Mouse (Mus musculus) myocyte (in vitro differentiated cells): Measurements from ENCODE around the gene Adamts17. TPM values are rescaled to one million over a fixed set of nuclear protein-coding genes. Genes with fewer than 3 reads are reported as not detected.

ENCODE experiments used
- H3K27me3 ChIP-seq: one replicate; pipeline ENCODE4 v1.6.1; 2011; ENCODE audit not compliant: control insufficient read depth, insufficient read depth, insufficient read length
- H3K36me3 ChIP-seq: one replicate; pipeline ENCODE4 v1.6.1; 2011; ENCODE audit not compliant: control insufficient read depth, insufficient read depth
- H3K4me2 ChIP-seq: one replicate; pipeline ENCODE4 v1.6.1; 2011; ENCODE audit warnings: low read depth, control low read depth
- H3K4me3 ChIP-seq: one replicate; pipeline ENCODE4 v1.5.1; 2011; ENCODE audit warnings: mild to moderate bottlenecking, control low read depth, moderate library complexity
- H3K79me2 ChIP-seq: one replicate; pipeline ENCODE4 v1.6.1; 2011; ENCODE audit not compliant: control insufficient read depth, insufficient read depth
- H3ac ChIP-seq: one replicate; pipeline ENCODE4 v1.6.1; 2011; ENCODE audit not compliant: control insufficient read depth, insufficient read length
- CEBPB ChIP-seq: IDR thresholded peaks from 2 replicates; pipeline ENCODE4 v1.6.1; 2011; ENCODE audit warnings: mild to moderate bottlenecking, moderate library complexity; ENCODE audit not compliant: poor library complexity, insufficient read depth, severe bottlenecking
- E2F4 ChIP-seq: IDR thresholded peaks from one replicate; pipeline ENCODE4 v1.6.1; 2011; ENCODE audit warnings: mild to moderate bottlenecking, control low read depth, moderate library complexity; ENCODE audit not compliant: insufficient read depth
- MAX ChIP-seq: IDR thresholded peaks from one replicate; pipeline ENCODE4 v1.6.1; 2011; ENCODE audit warnings: low read depth, mild to moderate bottlenecking, control low read depth
- MYOD1 ChIP-seq, 3 experiments: IDR thresholded peaks; one replicate each; pipeline ENCODE4 v1.6.1; 2011; ENCODE audit warnings: control low read depth in 2 of 3, low read depth in 2 of 3, mild to moderate bottlenecking in 2 of 3, moderate library complexity in 1 of 3; ENCODE audit not compliant: insufficient read length in 2 of 3, control insufficient read depth in 1 of 3
- MYOG ChIP-seq, 3 experiments: IDR thresholded peaks; one replicate each; pipeline ENCODE4 v1.6.1; 2011; ENCODE audit warnings: control low read depth in 2 of 3, low read depth in 2 of 3, mild to moderate bottlenecking in 2 of 3; ENCODE audit not compliant: insufficient read length in 2 of 3, control insufficient read depth in 1 of 3, insufficient read depth in 1 of 3
- POLR2A ChIP-seq: IDR thresholded peaks from one replicate; pipeline ENCODE4 v1.6.1; 2011; ENCODE audit warnings: low read depth, mild to moderate bottlenecking, control low read depth, moderate library complexity; ENCODE audit not compliant: insufficient read length
- POLR2AphosphoS2 ChIP-seq: IDR thresholded peaks from one replicate; pipeline ENCODE4 v1.6.1; 2011; ENCODE audit warnings: low read depth, control low read depth; ENCODE audit not compliant: insufficient read length
- REST ChIP-seq: IDR thresholded peaks from one replicate; pipeline ENCODE4 v1.6.1; 2011; ENCODE audit warnings: mild to moderate bottlenecking, control low read depth, moderate library complexity; ENCODE audit not compliant: insufficient read depth, insufficient read length
- SRF ChIP-seq: IDR thresholded peaks from one replicate; pipeline ENCODE4 v1.6.1; 2011; ENCODE audit warnings: low read depth; ENCODE audit not compliant: control insufficient read depth, insufficient read length
- TCF12 ChIP-seq: IDR thresholded peaks from one replicate; pipeline ENCODE4 v1.6.1; 2011; ENCODE audit warnings: mild to moderate bottlenecking, control low read depth; ENCODE audit not compliant: poor library complexity, insufficient read depth, severe bottlenecking
- TCF3 ChIP-seq: IDR thresholded peaks from one replicate; pipeline ENCODE4 v1.6.1; 2011; ENCODE audit warnings: low read depth, control low read depth; ENCODE audit not compliant: insufficient read length
- USF1 ChIP-seq: IDR thresholded peaks from one replicate; pipeline ENCODE4 v1.6.1; 2011; ENCODE audit warnings: low read depth, mild to moderate bottlenecking, control low read depth, moderate library complexity
- polyA plus RNA-seq: library from polyadenylated mRNA; unstranded; fragments of >200 nt; fragmentation: generic; extraction: Trizol; gene quantifications from one replicate; pipeline ENCODE4 v1.2.1, GENCODE M21; 2012; ENCODE audit warnings: missing spikeins

Gene Adamts17
- polyA plus RNA-seq, 1 experiment: 1.8 TPM

GRCm38 (mm10) chr7:67183786-67184185, 344.3 kb downstream of the Adamts17 start:
- no peak overlapping the region for H3ac ChIP-seq
- H3K4me3 ChIP-seq: no peak overlapping the region
- H3K4me2 ChIP-seq: no peak overlapping the region
- H3K36me3 ChIP-seq: no peaks in the 10 kb centered on the region
- peaks cover 14% of the 10 kb centered on the region for H3K27me3 ChIP-seq
- no peaks in the 10 kb centered on the region for H3K79me2 ChIP-seq
- TF ChIP-seq E2F4 (no peak), USF1 (no peak), MAX (no peak), MYOD1 (IDR thresholded peaks at IDR 0.05; ENCODE audit: control insufficient read depth in 1 of 3, insufficient read length in 2 of 3, low read depth in 2 of 3) (no peak), MYOG (IDR thresholded peaks at IDR 0.05; ENCODE audit: control insufficient read depth in 1 of 3, insufficient read depth in 1 of 3, insufficient read length in 2 of 3, low read depth in 2 of 3) (no peak), TCF3 (no peak), POLR2AphosphoS2 (no peak), CEBPB (no peak)

GRCm38 (mm10) chr7:67199412-67199811, 359.9 kb downstream of the Adamts17 start:
- Histone ChIP-seq H3K36me3 (no peaks in the 10 kb centered on the region), H3K79me2 (no peaks in the 10 kb centered on the region), H3K4me2 (no peak overlapping the region), H3K4me3 (no peak overlapping the region), H3ac (no peak overlapping the region), H3K27me3 (no peaks in the 10 kb centered on the region)
- TF ChIP-seq MAX (no peak), MYOD1 (IDR thresholded peaks at IDR 0.05; ENCODE audit: control insufficient read depth in 1 of 3, insufficient read length in 2 of 3, low read depth in 2 of 3) (no peak), POLR2A (no peak), TCF3 (no peak), E2F4 (no peak), POLR2AphosphoS2 (no peak), SRF (no peak), USF1 (no peak), MYOG (IDR thresholded peaks at IDR 0.05; ENCODE audit: control insufficient read depth in 1 of 3, insufficient read depth in 1 of 3, insufficient read length in 2 of 3, low read depth in 2 of 3) (no peak), REST (no peak), CEBPB (no peak), TCF12 (no peak)

Other genes starting within 250 kb of the Adamts17 start
- gene Asb7, start 150.1 kb upstream of the Adamts17 start, polyA plus RNA-seq: 4.8 TPM
- gene Lins1, start 149.8 kb upstream of the Adamts17 start, polyA plus RNA-seq: 6.7 TPM
- 0.14 TPM for gene Cers3, start 96.2 kb upstream of the Adamts17 start, polyA plus RNA-seq